Mouse (Mus musculus) CH12.LX (cell line): ENCODE measurements around the gene Tomm40l. TPM values are rescaled to one million over a fixed set of nuclear protein-coding genes. Genes with fewer than 3 reads are reported as not detected.

Source experiments
- DNase-seq: peaks from one replicate; pipeline ENCODE4 v3.0.0-alpha.2; 2013; ENCODE audit errors: extremely low read depth
- H3K27ac ChIP-seq: 2 replicates; pipeline ENCODE4 v1.5.1; 2012; ENCODE audit warnings: low read depth, mild to moderate bottlenecking, control low read depth, moderate library complexity; ENCODE audit not compliant: insufficient read depth
- H3K27me3 ChIP-seq: replicated peaks from 2 replicates; pipeline ENCODE3; 2012; ENCODE audit warnings: inconsistent platforms
- H3K36me3 ChIP-seq, 2 experiments: replicated peaks in 1 of 2; 2 replicates each; pipeline versions ENCODE3 to v1.6.1; 2012; ENCODE audit warnings: inconsistent platforms in 1 of 2, low read length in 1 of 2, mild to moderate bottlenecking in 1 of 2, mixed read lengths in 1 of 2, moderate library complexity in 1 of 2; ENCODE audit not compliant: control insufficient read depth in 1 of 2, insufficient read depth in 1 of 2
- H3K4me1 ChIP-seq, 2 experiments: 2 replicates each; pipeline ENCODE4 v1.6.1; 2012; ENCODE audit warnings: inconsistent platforms in 1 of 2, moderate library complexity in 1 of 2; ENCODE audit not compliant: insufficient read depth in 2 of 2, control insufficient read depth in 1 of 2
- H3K4me2 ChIP-seq: 2 replicates; pipeline ENCODE4 v1.6.1; 2012; ENCODE audit warnings: low read depth, mild to moderate bottlenecking, control low read depth; ENCODE audit not compliant: poor library complexity, insufficient read depth, severe bottlenecking
- H3K4me3 ChIP-seq, 3 experiments: fragments of 150-350 bp in 1 of 3; sonication (generic) in 1 of 3; replicated peaks in 1 of 3; 2 replicates each; pipeline versions ENCODE3 to v1.5.1; 2011 to 2012; ENCODE audit warnings: low read depth in 2 of 3, low read length in 2 of 3, mild to moderate bottlenecking in 2 of 3, moderate library complexity in 2 of 3, control low read depth in 1 of 3, improper control_type of control experiment in 1 of 3, inconsistent platforms in 1 of 3, mixed read lengths in 1 of 3; ENCODE audit not compliant: poor library complexity in 1 of 3
- H3K79me2 ChIP-seq: replicated peaks from 2 replicates; pipeline ENCODE4 v1.6.1; 2012; ENCODE audit warnings: mild to moderate bottlenecking, moderate library complexity; ENCODE audit not compliant: control insufficient read depth, poor library complexity, insufficient read depth, severe bottlenecking; ENCODE audit errors: extremely low read depth
- H3K9ac ChIP-seq: 2 replicates; pipeline ENCODE4 v1.6.1; 2012; ENCODE audit warnings: low read depth, mild to moderate bottlenecking, control low read depth, moderate library complexity; ENCODE audit not compliant: insufficient read depth
- H3K9me3 ChIP-seq: replicated peaks from 2 replicates; pipeline ENCODE3; 2012; ENCODE audit warnings: low read length, inconsistent platforms, mixed read lengths
- CTCF ChIP-seq, 2 experiments: IDR thresholded peaks in 1 of 2; conservative IDR thresholded peaks in 1 of 2; 2 replicates each; pipeline ENCODE4 v1.5.1; 2011 to 2012; ENCODE audit warnings: low read depth in 2 of 2, low read length in 2 of 2, improper control_type of control experiment in 1 of 2, inconsistent platforms in 1 of 2, mild to moderate bottlenecking in 1 of 2, moderate library complexity in 1 of 2
- E2F4 ChIP-seq: IDR thresholded peaks from 2 replicates; pipeline ENCODE4 v1.6.1; 2011; ENCODE audit warnings: low read depth, low read length, improper control_type of control experiment; ENCODE audit not compliant: insufficient replicate concordance
- ETS1 ChIP-seq: conservative IDR thresholded peaks from 2 replicates; pipeline ENCODE4 v1.6.1; 2012; ENCODE audit warnings: low read depth, mild to moderate bottlenecking, inconsistent platforms, low read length, improper control_type of control experiment, moderate library complexity
- IRF4 ChIP-seq: IDR thresholded peaks from 2 replicates; pipeline ENCODE4 v1.6.1; 2014; ENCODE audit warnings: low read depth, mild to moderate bottlenecking, inconsistent platforms, low read length, improper control_type of control experiment
- MEF2A ChIP-seq: IDR thresholded peaks from 2 replicates; pipeline ENCODE4 v1.6.1; 2014; ENCODE audit warnings: low read depth, mild to moderate bottlenecking, inconsistent platforms, low read length, improper control_type of control experiment, borderline replicate concordance
- MXI1 ChIP-seq: IDR thresholded peaks from 2 replicates; pipeline ENCODE4 v1.6.1; 2011; ENCODE audit warnings: mild to moderate bottlenecking, low read depth, low read length, improper control_type of control experiment
- PAX5 ChIP-seq: IDR thresholded peaks from 2 replicates; pipeline ENCODE4 v1.6.1; 2012; ENCODE audit warnings: low read length, inconsistent platforms, mixed read lengths
- UBTF ChIP-seq: IDR thresholded peaks from 2 replicates; pipeline ENCODE4 v1.6.1; 2012; ENCODE audit warnings: low read depth, mild to moderate bottlenecking, inconsistent platforms, low read length, improper control_type of control experiment, moderate library complexity
- ZKSCAN1 ChIP-seq: IDR thresholded peaks from 2 replicates; pipeline ENCODE4 v1.6.1; 2012; ENCODE audit warnings: low read depth, inconsistent platforms, low read length, improper control_type of control experiment, borderline replicate concordance
- ZNF384 ChIP-seq: IDR thresholded peaks from 2 replicates; pipeline ENCODE4 v1.6.1; 2012; ENCODE audit warnings: low read depth, low read length, improper control_type of control experiment, inconsistent platforms
- dilution Hi-C: fragments of 300-500 bp; cut with MboI; formaldehyde crosslinking; loops from 2 replicates; pipeline ENCODE4 v1.14.3; 2020; ENCODE audit warnings: low sequenced_read_pairs; ENCODE audit not compliant: extremely low pct_unique_long_range_greater_than_20kb, extremely low pct_ligation_motif_present
- in situ Hi-C: fragments of 300-500 bp; cut with MboI; formaldehyde crosslinking; loops from 3 replicates; pipeline ENCODE4 v1.14.3; 2019; ENCODE audit warnings: low sequenced_read_pairs, low pct_ligation_motif_present, low pct_unique_long_range_greater_than_20kb, mixed read lengths
- polyA plus RNA-seq: library from polyadenylated mRNA; unstranded; fragments of >175 nt; gene quantifications from 2 replicates; pipeline ENCODE4 v1.2.1, GENCODE M21; 2012; ENCODE audit warnings: low read depth; ENCODE audit not compliant: insufficient read length
- total RNA-seq, 2 experiments: library from RNA; depleted of rRNA; stranded (reverse); fragments of 300-350 nt in 1 of 2; fragments of >200 nt in 1 of 2; gene quantifications; 2 replicates each; pipeline ENCODE4 v1.2.3; 2012 to 2014

The Tomm40l gene
- total and polyA plus RNA-seq, 3 experiments, result 24.7 to 37.1 (median 36.0) TPM

DNA sequence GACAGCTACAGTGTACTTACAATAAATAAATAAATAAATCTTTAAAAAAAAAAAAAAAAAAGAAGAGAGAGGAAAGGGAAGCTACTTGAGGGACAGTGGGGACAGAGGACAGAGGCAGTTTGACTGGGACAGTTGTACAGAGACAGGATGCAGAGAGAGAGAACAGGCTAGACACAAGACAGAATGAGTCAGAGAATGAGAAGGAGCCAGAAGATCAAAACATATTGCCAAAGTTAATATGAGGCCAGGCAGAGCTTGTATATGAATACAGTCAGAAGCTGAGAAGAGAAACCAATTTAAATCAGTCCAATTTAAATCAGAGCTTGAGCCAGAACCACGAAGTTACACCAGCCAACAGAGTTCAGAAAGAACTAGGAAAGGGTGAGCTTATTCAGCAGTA lies 46.0 kb upstream of the Tomm40l start:
- peaks cover 9 to 17% of the 10 kb centered on the region in 2 experiments for H3K36me3 ChIP-seq
- peaks cover 2% of the 10 kb centered on the region for H3K27me3 ChIP-seq
- no peak overlapping the region for H3K4me3 ChIP-seq
- H3K9me3 ChIP-seq, result no peaks in the 10 kb centered on the region
- TF ChIP-seq CTCF (conservative IDR thresholded peaks at IDR 0.05 in 1 of 2, IDR thresholded peaks at IDR 0.05 in 1 of 2; ENCODE audit: low read depth in 2 of 2, low read length in 2 of 2), result no peak
- TF ChIP-seq ZNF384, result peak; percentile 31; the same call in 1 of the 2 replicates
- TF ChIP-seq, all 38 proteins: peak for 1
- H3K9ac ChIP-seq, result no peak overlapping the region; the same call in 1 of the 2 replicates
- H3K4me1 ChIP-seq, result peaks cover 0 to 26% of the 10 kb centered on the region in 2 experiments; a peak in 2 of 4 replicates
- no peak for DNase-seq
- dilution Hi-C loops, result no loop called here
- no peak overlapping the region for H3K4me2 ChIP-seq
- H3K79me2 ChIP-seq, result no peaks in the 10 kb centered on the region
- no peak overlapping the region for H3K27ac ChIP-seq
- in situ Hi-C loops, result no loop called here

DNA sequence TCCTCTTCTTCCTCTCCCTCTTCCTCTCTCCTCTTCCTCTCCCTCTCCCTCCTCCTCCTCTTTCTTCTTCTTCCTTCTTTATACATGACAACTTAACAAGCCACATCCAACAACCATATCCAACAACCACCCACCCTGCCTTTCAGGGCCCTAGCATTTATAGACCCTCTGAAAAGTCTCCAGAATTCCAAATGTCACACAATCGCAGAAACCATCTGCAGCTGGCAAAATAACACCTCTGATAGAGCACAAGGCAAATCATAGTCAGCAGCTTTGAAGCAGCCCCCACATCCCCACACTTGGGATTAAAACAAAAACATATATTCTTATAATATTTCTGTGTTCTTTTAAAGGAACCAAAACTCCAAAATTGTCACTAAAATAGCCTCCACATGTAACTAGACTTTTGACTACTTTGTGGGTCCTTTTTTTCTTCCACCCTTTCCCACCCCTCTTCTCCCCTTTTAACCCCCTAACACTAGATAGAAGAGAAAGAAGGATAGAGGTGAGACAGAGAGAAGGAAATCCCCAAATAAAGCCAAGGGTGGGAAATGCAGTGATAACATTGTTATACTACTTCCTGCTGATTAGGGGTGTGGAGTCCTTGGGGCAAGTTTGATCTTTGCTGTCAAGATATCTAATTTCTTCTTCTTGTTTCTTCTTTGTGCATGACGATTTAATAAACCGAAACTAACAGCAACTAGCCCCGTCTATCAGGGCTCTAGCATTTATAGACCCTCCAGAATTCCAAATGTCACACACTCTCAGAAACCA lies 43.8 kb upstream of the Tomm40l start:
- no peaks in the 10 kb centered on the region for H3K36me3 ChIP-seq
- no peak for TF ChIP-seq MEF2A
- TF ChIP-seq ETS1, result no peak
- no peak for TF ChIP-seq MXI1
- no peak for TF ChIP-seq E2F4
- TF ChIP-seq UBTF, result no peak
- no peak for TF ChIP-seq CTCF (conservative IDR thresholded peaks at IDR 0.05 in 1 of 2, IDR thresholded peaks at IDR 0.05 in 1 of 2; ENCODE audit: low read depth in 2 of 2, low read length in 2 of 2)
- no peak for TF ChIP-seq IRF4
- TF ChIP-seq PAX5, result no peak
- no peak for TF ChIP-seq ZKSCAN1
- TF ChIP-seq, all 38 proteins: peak for 0
- H3K4me2 ChIP-seq, result peak overlapping the region; percentile 35
- DNase-seq, result no peak
- H3K9me3 ChIP-seq, result no peaks in the 10 kb centered on the region
- H3K79me2 ChIP-seq, result no peaks in the 10 kb centered on the region
- dilution Hi-C loops (no loop called here), in situ Hi-C loops (no loop called here)
- H3K27me3 ChIP-seq, result peaks cover 15% of the 10 kb centered on the region
- H3K9ac ChIP-seq, result no peak overlapping the region
- peaks cover 0 to 11% of the 10 kb centered on the region in 2 experiments; a peak in 2 of 4 replicates for H3K4me1 ChIP-seq
- no peak overlapping the region for H3K4me3 ChIP-seq
- no peak overlapping the region for H3K27ac ChIP-seq
